Mouse (Mus musculus): ENCODE measurements around the gene Coq5. TPM values are rescaled to one million over a fixed set of nuclear protein-coding genes. Genes with fewer than 3 reads are reported as not detected.

Gene Coq5
- total RNA-seq, 2 experiments from 2014 or later, result 36.4 to 37.1 TPM

DNA sequence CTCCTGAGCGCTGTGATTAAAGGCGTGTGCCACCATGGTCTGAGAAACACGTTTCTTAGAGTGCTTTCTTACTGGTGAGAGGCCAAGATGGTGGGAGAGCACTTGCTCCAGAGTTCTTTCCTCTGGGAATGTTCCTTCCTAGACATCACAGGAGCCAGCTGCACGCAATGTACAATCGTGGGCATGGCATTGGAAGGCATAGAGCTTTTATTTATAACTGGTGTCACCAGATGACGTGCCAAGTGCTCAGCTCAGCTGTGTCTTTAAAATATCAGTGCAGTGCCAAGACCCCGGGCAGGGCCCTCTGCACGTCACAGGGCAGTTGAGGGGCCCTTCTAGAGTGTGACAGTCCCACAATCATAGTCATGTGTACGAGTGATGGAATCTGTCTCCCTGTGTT, 51.5 kb downstream of the Coq5 start:
- DNase-seq (ENCODE audit: extremely low spot score in 1 of 2, low spot score in 2 of 2), result no peak

DNA sequence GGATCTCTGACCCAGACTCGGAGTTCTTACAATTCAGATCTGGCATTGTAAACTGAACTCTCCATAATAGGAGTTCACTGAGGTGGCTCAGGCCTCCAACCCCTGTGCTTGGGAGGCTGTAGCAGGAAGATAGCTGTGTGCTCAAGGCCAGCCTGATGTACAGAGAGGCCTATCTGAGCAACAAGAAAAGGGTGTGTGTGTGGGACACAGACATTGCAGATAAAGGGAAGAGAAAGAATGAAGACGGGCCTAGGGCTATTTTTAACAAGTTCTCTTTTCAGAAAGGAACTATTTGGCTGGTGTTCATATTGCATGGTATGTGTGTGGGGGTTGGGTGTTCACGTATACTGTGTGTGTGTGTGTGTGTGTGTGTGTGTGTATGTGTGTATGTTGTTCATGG, 54.2 kb downstream of the Coq5 start:
- intact Hi-C loops (cut with DNase I), result loop anchor here (5.0 kb wide), 1 partner anchor 36 kb away; no protein-coding TSS in a partner anchor
- no peak for DNase-seq (ENCODE audit: extremely low spot score in 1 of 2, low spot score in 2 of 2)

More for the DNA sequence above, 51.5 kb downstream of the Coq5 start:
- intact Hi-C loops (cut with DNase I), result loop anchor here (5.0 kb wide), 1 partner anchor 34 kb away; no protein-coding TSS in a partner anchor

DNA sequence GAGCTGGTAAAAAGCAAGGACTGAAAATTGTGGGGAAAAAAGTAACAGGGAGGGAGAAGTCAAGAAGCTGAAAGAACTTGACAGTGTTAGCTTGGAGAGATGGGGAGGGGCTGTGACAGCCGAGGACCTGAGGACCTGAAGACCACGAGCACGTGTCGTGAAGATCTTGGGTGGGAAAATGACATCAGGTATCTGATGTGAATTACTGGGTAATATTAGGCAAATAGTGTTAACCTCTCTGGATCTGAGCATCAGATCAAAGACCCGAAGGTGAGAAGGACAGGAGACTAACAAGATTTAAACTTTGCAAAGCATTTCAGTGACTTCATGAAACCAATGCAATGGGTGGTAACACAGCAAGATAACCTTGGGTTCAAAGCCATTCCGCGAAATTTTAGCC, 60.5 kb downstream of the Coq5 start:
- no peak for DNase-seq (ENCODE audit: extremely low spot score in 1 of 2, low spot score in 2 of 2)
- intact Hi-C loops (cut with DNase I), result no loop called here

- intact Hi-C loops (cut with DNase I), result no loop called here
- DNase-seq (ENCODE audit: extremely low spot score in 1 of 2, low spot score in 2 of 2), result peak; percentile 84 to 95
These were observed 61.3 kb downstream of the Coq5 start, which contains the start of the genes Gatc and Triap1 for GRCm38 (mm10) chr5:115340577-115341313. Gene Gatc (minus strand): TSS chr5:115341178. Gene Triap1 (plus strand): TSS chr5:115341225.

- intact Hi-C loops (cut with DNase I), result no loop called here
These were observed 62.1 kb downstream of the Coq5 start for GRCm38 (mm10) chr5:115341314-115342165.

More at GRCm38 (mm10) chr5:115341314-115342165, 62.1 kb downstream of the Coq5 start:
- DNase-seq (ENCODE audit: extremely low spot score in 1 of 2, low spot score in 2 of 2), result no peak

Other genes starting within 250 kb of the Coq5 start
- not detected for gene Gm10401, start 181.4 kb upstream of the Coq5 start, total RNA-seq (2021)
- 1 to 10 TPM; 4.9 to 5.8 TPM for gene Acads, start 160.3 kb upstream of the Coq5 start, total RNA-seq (2021)
- gene Unc119b, start 144.7 kb upstream of the Coq5 start, total RNA-seq (2021), result 10 to 100 TPM; 22.5 to 27.2 TPM
- gene Mlec, start 121.5 kb upstream of the Coq5 start, total RNA-seq (2021), result 10 to 100 TPM; 68.0 to 72.3 TPM
- 100 to 1,000 TPM; 109 to 111 TPM for gene Cabp1, start 85.3 kb upstream of the Coq5 start, total RNA-seq (2021)
- gene Pop5, start 43.8 kb upstream of the Coq5 start, total RNA-seq (2021), result 10 to 100 TPM; 35.5 to 35.7 TPM
- 100 to 1,000 TPM; 256 to 269 TPM for gene Rnf10, start 6.8 kb upstream of the Coq5 start, total RNA-seq (2021)
- 100 to 1,000 TPM; 702 to 749 TPM for gene Dynll1, start 21.3 kb downstream of the Coq5 start, total RNA-seq (2021)
- gene Srsf9, start 47.5 kb downstream of the Coq5 start, total RNA-seq (2021), result 10 to 100 TPM; 59.6 to 64.6 TPM
- 10 to 100 TPM; 23.8 to 25.5 TPM for gene Gatc, start 61.5 kb downstream of the Coq5 start, total RNA-seq (2021)
- 10 to 100 TPM; 30.3 to 32.8 TPM for gene Triap1, start 61.6 kb downstream of the Coq5 start, total RNA-seq (2021)
- 100 to 1,000 TPM; 685 to 725 TPM for gene Cox6a1, start 69.3 kb downstream of the Coq5 start, total RNA-seq (2021)
- 10 to 100 TPM; 54.2 to 58.0 TPM for gene Msi1, start 149.9 kb downstream of the Coq5 start, total RNA-seq (2021)
- not detected for gene Pla2g1b, start 186.6 kb downstream of the Coq5 start, total RNA-seq (2021)
- gene Sirt4, start 205.1 kb downstream of the Coq5 start, total RNA-seq (2021), result 10 to 100 TPM; 26.8 to 31.2 TPM
- gene Pxn, start 227.0 kb downstream of the Coq5 start, total RNA-seq (2021), result 10 to 100 TPM; 18.8 to 20.8 TPM